Mouse (Mus musculus) bone marrow macrophage, adult 2 months (primary cell): ENCODE measurements around the gene Mkrn2os. TPM values are rescaled to one million over a fixed set of nuclear protein-coding genes. Genes with fewer than 3 reads are reported as not detected.

Source experiments
- H3K27ac ChIP-seq: 2 replicates; pipeline ENCODE4 v1.5.1; 2012; ENCODE audit warnings: low read depth, low read length; ENCODE audit not compliant: insufficient read depth
- H3K4me1 ChIP-seq: 2 replicates; pipeline ENCODE4 v1.6.1; 2012; ENCODE audit warnings: low read length; ENCODE audit not compliant: control insufficient read depth, insufficient read depth
- H3K4me3 ChIP-seq: 2 replicates; pipeline ENCODE4 v1.5.1; 2012; ENCODE audit warnings: mild to moderate bottlenecking, low read length, moderate library complexity; ENCODE audit not compliant: insufficient read depth
- CTCF ChIP-seq: IDR thresholded peaks from 2 replicates; pipeline ENCODE4 v1.5.1; 2012; ENCODE audit warnings: low read depth, mild to moderate bottlenecking, low read length, moderate library complexity
- POLR2A ChIP-seq: IDR thresholded peaks from 2 replicates; pipeline ENCODE4 v1.6.1; 2012; ENCODE audit warnings: mild to moderate bottlenecking, low read depth, low read length, borderline replicate concordance
- polyA plus RNA-seq: library from polyadenylated mRNA; stranded (reverse); fragments of >200 nt; gene quantifications from 2 replicates; pipeline ENCODE4 v1.2.4, GENCODE M21; 2012; ENCODE audit not compliant: missing spikeins, insufficient read depth, insufficient read length

The Mkrn2os gene
- polyA plus RNA-seq, 1 experiment = not detected

GRCm38 (mm10) chr6:115582328-115583115 is 9.9 kb downstream of the Mkrn2os start:
- H3K4me1 ChIP-seq = no peaks in the 10 kb centered on the region
- TF ChIP-seq POLR2A = no peak
- TF ChIP-seq CTCF = no peak

GRCm38 (mm10) chr6:115580810-115581209 is 11.6 kb downstream of the Mkrn2os start:
- Histone ChIP-seq H3K4me3 (no peak overlapping the region), H3K4me1 (no peaks in the 10 kb centered on the region), H3K27ac (no peak overlapping the region)
- TF ChIP-seq CTCF (no peak), POLR2A (no peak)

More at GRCm38 (mm10) chr6:115582328-115583115, 9.9 kb downstream of the Mkrn2os start:
- H3K4me3 ChIP-seq = no peak overlapping the region
- no peak overlapping the region for H3K27ac ChIP-seq

GRCm38 (mm10) chr6:115577941-115578340 is 14.4 kb downstream of the Mkrn2os start:
- H3K4me3 ChIP-seq = no peak overlapping the region
- no peaks in the 10 kb centered on the region for H3K4me1 ChIP-seq
- H3K27ac ChIP-seq = no peak overlapping the region
- TF ChIP-seq POLR2A (no peak), CTCF (no peak)

GRCm38 (mm10) chr6:115577407-115577806 is 15.0 kb downstream of the Mkrn2os start:
- no peak overlapping the region for H3K27ac ChIP-seq

GRCm38 (mm10) chr6:115574171-115574570 is 18.2 kb downstream of the Mkrn2os start:
- no peak for TF ChIP-seq CTCF
- no peak for TF ChIP-seq POLR2A
- Histone ChIP-seq H3K4me1 (no peaks in the 10 kb centered on the region), H3K27ac (no peak overlapping the region), H3K4me3 (no peak overlapping the region)

More at GRCm38 (mm10) chr6:115577407-115577806, 15.0 kb downstream of the Mkrn2os start:
- TF ChIP-seq CTCF (no peak), POLR2A (no peak)
- Histone ChIP-seq H3K4me1 (no peaks in the 10 kb centered on the region), H3K4me3 (no peak overlapping the region)

- no peak for TF ChIP-seq CTCF
- TF ChIP-seq POLR2A = no peak
- Histone ChIP-seq H3K4me3 (no peak overlapping the region), H3K4me1 (no peaks in the 10 kb centered on the region), H3K27ac (no peak overlapping the region)
These were observed 26.8 kb downstream of the Mkrn2os start for GRCm38 (mm10) chr6:115565479-115566045.

- TF ChIP-seq CTCF (no peak), POLR2A (no peak)
- Histone ChIP-seq H3K4me3 (no peak overlapping the region), H3K27ac (no peak overlapping the region), H3K4me1 (peaks cover 15% of the 10 kb centered on the region)
These were observed 32.4 kb downstream of the Mkrn2os start for GRCm38 (mm10) chr6:115559651-115560632.

GRCm38 (mm10) chr6:115558176-115558575 is 34.2 kb downstream of the Mkrn2os start:
- H3K4me1 ChIP-seq = peaks cover 17% of the 10 kb centered on the region
- H3K27ac ChIP-seq = no peak overlapping the region
- TF ChIP-seq POLR2A (no peak), CTCF (no peak)
- no peak overlapping the region for H3K4me3 ChIP-seq

- Histone ChIP-seq H3K27ac (no peak overlapping the region), H3K4me1 (peaks cover 17% of the 10 kb centered on the region), H3K4me3 (no peak overlapping the region)
- no peak for TF ChIP-seq CTCF
These were observed 36.9 kb downstream of the Mkrn2os start for GRCm38 (mm10) chr6:115555485-115555884.
